Mouse (Mus musculus): ENCODE measurements around the gene H2al1e.
"Not testable (repeated sequence)": the region's sequence is repeated elsewhere in the genome, so short reads cannot be mapped to it uniquely, and the experiment has no call there.

H2al1e gene

DNA sequence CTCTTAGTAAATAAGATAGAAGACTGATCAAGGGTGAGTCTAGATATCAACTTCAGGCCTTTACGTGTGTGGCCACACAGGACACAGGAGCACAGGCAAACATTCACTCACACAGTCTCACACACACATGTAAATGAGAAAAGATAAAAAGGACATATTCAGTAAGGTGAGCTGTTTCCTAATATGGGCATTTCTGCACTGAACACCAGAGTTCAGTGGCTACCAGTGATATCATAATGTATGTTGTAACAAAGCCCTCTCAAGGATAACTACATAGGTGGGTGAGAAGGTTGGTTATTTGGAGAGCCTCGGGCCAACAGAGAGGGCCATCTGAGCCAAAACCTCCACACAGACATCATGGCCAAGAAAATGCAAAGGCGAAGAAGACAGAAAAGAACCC, at the start of gene H2al1e:
TSS of gene H2al1e (plus strand) at position 301 of the 400 bp plus-strand sequence.
- DNase-seq (ENCODE audit: low read depth, low spot score), result not testable (repeated sequence)

DNA sequence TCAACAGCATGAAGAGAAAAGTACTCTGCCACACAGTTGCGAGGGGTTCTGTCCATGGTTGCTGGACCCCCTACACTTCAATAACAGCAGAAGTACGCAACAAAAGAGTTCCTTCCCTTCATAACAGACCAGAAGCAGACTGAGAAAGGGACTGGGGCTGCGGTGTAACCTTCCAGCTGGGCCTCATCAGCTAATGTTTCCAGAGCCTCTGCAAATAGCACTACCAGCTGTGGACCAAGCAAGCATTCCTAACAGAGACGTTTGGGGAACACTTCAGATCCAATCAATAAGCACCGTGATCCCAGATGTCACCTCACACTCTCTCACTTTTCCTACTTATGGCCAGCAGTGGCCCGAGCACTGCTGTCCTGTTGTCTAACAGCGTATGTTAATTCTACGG, 46.8 kb upstream of the H2al1e start:
- no peak for DNase-seq (ENCODE audit: low read depth, low spot score)

DNA sequence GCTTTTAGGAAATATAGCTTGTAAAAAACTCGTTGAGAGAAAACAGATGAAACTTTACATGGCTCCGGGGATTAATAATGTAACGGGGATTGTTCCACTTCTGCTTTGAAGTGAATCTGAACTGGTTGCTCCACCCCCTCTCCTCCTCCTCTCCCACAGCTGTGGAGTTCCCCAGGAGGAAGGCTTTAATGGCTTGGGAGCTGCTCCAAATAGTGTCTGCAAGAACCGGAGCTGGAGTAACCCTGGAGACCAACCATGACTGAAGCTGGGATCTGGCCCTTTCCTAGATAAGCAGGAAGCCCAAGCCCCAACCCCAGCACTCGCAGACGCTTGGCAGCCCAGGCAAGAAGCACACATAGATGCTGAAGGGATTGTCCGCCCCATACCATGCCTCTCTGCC, 43.9 kb upstream of the H2al1e start:
- DNase-seq (ENCODE audit: low read depth, low spot score), result no peak

DNA sequence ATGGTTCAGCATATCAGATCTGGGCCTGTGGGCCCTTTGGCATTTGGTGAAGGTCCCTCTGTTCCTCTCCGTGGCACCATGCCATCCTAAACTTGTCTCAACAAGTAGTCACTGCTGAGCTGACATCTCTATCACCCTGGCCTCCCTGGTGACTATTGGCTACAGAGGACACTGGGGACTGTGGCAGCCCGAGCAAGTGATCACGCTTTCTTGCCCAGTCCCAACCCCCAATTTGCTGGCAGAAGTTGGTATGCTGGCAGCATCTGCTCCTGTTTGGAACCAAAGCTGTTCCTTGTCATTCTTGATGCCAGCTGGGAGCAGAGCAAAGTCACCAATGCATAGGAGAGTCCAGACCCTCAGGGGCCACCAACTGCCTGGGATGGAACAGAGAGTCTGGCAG, 42.7 kb upstream of the H2al1e start:
- DNase-seq (ENCODE audit: low read depth, low spot score), result no peak

DNA sequence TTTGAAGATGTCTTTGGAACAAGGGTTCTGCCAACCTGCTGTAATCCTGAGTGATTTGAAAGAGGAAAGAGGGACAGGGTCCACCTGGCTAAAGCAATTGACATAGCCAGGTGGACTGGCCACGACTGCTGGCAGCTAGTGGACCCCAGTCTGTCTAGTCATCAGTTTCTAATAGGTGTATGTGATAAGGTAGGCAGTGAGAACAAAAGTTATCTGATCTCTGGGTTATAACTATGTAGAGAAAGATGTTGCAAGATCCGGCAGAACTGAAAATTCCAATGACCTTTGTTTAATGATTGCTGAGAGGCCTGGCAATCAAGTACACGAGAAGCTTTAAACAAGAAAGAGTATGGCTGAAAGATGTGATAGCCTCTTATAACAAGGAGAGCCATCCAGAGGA, 38.5 kb upstream of the H2al1e start:
- DNase-seq (ENCODE audit: low read depth, low spot score), result no peak

DNA sequence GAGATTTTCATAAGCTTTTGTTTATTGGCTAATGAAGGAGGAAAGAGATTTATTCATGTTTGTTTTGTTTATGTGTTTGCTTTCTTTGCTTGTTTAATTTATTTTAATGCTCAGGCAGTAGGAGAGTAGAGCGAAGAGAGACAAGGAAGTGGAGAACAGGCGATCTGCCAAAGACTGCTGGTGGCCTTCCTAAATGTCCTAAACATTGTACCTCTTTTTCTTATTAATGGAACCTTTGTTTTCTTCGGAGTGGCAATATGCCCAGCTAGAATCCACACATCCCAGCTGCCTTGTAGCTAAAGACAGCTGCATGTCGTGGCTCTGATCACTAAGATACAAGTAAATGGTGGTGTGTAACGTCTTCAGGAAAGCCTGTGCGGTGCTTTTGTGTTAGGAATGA, 34.7 kb upstream of the H2al1e start:
- DNase-seq (ENCODE audit: low read depth, low spot score), result no peak

DNA sequence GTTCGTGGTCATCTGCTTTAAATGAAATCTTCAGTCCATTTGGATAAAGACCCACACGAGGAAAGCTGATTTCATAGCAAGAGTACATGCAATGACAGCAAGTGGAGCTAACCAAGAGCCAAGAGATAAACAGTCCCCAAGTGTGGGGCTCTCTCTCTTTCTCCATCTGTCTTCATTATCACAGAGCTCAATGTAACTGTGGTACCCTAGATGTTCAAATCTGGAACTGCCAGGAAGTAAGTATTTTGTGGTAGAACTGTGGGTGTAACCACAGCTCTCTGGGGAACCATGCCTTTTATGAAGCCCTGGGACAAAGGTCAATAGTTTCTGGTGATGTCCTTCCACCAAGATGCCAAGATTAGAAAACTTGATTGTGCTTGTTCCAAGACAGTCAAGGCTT, 31.0 kb upstream of the H2al1e start:
- DNase-seq (ENCODE audit: low read depth, low spot score), result no peak

DNA sequence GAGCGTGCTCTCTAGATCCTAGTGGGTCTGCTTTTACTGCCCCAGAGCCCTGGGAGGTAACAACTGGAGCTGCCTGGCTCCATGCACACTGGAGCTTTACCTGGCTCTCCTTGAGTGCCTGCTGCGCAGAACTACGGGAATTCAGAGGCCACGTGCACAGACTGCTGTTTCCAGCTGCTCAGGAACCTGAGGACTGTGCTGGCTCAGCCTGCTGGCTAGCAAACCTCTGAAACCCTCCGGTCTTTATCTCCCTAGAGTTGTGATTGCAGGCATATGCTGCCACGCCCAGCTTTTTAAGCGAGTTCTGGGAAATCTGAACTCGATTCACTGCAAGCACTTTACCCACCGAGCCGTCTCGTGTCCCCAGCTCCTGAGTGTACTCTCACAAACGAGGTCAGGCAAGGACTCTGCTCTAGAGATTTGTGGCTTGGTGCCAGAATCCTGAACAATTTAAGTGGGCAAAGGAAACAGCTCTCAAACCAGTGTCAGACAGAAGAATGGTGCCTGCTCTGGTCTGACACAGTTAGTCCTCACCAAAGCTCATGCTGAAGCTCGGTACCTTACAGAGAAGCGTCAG, 23.3 kb upstream of the H2al1e start:
- no peak for DNase-seq (ENCODE audit: low read depth, low spot score)

DNA sequence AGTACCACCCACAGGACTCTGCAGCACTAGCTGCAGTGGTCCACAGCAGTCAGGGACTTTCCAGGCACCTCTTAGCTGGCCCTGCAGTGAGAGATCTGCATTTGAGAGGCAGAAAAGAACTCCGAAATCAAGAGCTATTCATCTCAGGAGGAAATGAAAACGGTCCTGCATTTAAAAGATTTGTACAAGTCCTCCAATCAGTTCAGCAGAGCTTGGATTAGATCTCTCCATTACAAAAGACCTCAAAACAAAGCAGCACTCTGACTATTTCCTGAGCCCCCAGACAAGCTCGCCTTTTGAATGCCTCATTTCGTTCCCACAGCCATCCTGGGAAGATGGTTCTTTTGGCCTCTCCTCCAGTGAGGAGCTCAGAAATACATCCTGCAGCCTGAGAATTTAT, 22.5 kb upstream of the H2al1e start:
- DNase-seq (ENCODE audit: low read depth, low spot score), result no peak

DNA sequence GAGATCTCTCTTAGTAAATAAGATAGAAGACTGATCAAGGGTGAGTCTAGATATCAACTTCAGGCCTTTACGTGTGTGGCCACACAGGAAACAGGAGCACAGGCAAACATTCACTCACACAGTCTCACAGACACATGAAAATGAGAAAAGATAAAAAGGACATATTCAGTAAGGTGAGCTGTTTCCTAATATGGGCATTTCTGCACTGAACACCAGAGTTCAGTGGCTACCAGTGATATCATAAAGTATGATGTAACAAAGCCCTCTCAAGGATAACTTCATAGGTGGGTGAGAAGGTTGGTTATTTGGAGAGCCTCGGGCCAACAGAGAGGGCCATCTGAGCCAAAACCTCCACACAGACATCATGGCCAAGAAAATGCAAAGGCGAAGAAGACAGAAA, 12.8 kb upstream of the H2al1e start, which contains the start of gene H2al1a:
TSS of gene H2al1a (plus strand) at position 301 of the 400 bp plus-strand sequence.
- not testable (repeated sequence) for DNase-seq (ENCODE audit: low read depth, low spot score)

DNA sequence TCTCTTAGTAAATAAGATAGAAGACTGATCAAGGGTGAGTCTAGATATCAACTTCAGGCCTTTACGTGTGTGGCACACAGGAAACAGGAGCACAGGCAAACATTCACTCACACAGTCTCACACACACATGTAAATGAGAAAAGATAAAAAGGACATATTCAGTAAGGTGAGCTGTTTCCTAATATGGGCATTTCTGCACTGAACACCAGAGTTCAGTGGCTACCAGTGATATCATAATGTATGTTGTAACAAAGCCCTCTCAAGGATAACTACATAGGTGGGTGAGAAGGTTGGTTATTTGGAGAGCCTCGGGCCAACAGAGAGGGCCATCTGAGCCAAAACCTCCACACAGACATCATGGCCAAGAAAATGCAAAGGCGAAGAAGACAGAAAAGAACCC, 9.6 kb upstream of the H2al1e start, which contains the start of gene H2al1b:
TSS of gene H2al1b (plus strand) at position 301 of the 400 bp plus-strand sequence.
- DNase-seq (ENCODE audit: low read depth, low spot score), result not testable (repeated sequence)

DNA sequence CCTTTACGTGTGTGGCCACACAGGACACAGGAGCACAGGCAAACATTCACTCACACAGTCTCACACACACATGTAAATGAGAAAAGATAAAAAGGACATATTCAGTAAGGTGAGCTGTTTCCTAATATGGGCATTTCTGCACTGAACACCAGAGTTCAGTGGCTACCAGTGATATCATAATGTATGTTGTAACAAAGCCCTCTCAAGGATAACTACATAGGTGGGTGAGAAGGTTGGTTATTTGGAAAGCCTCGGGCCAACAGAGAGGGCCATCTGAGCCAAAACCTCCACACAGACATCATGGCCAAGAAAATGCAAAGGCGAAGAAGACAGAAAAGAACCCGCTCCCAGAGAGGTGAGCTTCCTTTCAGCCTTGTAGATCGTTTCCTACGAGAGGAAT, 6.4 kb upstream of the H2al1e start, which contains the start of gene H2al1c:
TSS of gene H2al1c (plus strand) at position 301 of the 400 bp plus-strand sequence.
- DNase-seq (ENCODE audit: low read depth, low spot score), result not testable (repeated sequence)

DNA sequence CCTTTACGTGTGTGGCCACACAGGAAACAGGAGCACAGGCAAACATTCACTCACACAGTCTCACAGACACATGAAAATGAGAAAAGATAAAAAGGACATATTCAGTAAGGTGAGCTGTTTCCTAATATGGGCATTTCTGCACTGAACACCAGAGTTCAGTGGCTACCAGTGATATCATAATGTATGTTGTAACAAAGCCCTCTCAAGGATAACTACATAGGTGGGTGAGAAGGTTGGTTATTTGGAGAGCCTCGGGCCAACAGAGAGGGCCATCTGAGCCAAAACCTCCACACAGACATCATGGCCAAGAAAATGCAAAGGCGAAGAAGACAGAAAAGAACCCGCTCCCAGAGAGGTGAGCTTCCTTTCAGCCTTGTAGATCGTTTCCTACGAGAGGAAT, 3.2 kb upstream of the H2al1e start, which contains the start of gene H2al1d:
TSS of gene H2al1d (plus strand) at position 301 of the 400 bp plus-strand sequence.
- DNase-seq (ENCODE audit: low read depth, low spot score), result not testable (repeated sequence)

DNA sequence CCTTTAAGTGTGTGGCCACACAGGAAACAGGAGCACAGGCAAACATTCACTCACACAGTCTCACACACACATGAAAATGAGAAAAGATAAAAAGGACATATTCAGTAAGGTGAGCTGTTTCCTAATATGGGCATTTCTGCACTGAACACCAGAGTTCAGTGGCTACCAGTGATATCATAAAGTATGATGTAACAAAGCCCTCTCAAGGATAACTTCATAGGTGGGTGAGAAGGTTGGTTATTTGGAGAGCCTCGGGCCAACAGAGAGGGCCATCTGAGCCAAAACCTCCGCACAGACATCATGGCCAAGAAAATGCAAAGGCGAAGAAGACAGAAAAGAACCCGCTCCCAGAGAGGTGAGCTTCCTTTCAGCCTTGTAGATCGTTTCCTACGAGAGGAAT, 3.1 kb downstream of the H2al1e start, which contains the start of gene H2al1f:
TSS of gene H2al1f (plus strand) at position 301 of the 400 bp plus-strand sequence.
- not testable (repeated sequence) for DNase-seq (ENCODE audit: low read depth, low spot score)

DNA sequence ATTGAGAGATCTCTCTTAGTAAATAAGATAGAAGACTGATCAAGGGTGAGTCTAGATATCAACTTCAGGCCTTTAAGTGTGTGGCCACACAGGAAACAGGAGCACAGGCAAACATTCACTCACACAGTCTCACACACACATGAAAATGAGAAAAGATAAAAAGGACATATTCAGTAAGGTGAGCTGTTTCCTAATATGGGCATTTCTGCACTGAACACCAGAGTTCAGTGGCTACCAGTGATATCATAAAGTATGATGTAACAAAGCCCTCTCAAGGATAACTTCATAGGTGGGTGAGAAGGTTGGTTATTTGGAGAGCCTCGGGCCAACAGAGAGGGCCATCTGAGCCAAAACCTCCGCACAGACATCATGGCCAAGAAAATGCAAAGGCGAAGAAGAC, 6.2 kb downstream of the H2al1e start, which contains the start of gene H2al1g:
TSS of gene H2al1g (plus strand) at position 301 of the 400 bp plus-strand sequence.
- DNase-seq (ENCODE audit: low read depth, low spot score), result not testable (repeated sequence)

DNA sequence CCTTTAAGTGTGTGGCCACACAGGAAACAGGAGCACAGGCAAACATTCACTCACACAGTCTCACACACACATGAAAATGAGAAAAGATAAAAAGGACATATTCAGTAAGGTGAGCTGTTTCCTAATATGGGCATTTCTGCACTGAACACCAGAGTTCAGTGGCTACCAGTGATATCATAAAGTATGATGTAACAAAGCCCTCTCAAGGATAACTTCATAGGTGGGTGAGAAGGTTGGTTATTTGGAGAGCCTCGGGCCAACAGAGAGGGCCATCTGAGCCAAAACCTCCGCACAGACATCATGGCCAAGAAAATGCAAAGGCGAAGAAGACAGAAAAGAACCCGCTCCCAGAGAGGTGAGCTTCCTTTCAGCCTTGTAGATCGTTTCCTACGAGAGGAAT, 9.5 kb downstream of the H2al1e start, which contains the start of gene H2al1h:
TSS of gene H2al1h (plus strand) at position 301 of the 400 bp plus-strand sequence.
- not testable (repeated sequence) for DNase-seq (ENCODE audit: low read depth, low spot score)

DNA sequence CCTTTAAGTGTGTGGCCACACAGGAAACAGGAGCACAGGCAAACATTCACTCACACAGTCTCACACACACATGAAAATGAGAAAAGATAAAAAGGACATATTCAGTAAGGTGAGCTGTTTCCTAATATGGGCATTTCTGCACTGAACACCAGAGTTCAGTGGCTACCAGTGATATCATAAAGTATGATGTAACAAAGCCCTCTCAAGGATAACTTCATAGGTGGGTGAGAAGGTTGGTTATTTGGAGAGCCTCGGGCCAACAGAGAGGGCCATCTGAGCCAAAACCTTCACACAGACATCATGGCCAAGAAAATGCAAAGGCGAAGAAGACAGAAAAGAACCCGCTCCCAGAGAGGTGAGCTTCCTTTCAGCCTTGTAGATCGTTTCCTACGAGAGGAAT, 12.6 kb downstream of the H2al1e start, which contains the start of gene H2al1i:
TSS of gene H2al1i (plus strand) at position 301 of the 400 bp plus-strand sequence.
- DNase-seq (ENCODE audit: low read depth, low spot score), result not testable (repeated sequence)

DNA sequence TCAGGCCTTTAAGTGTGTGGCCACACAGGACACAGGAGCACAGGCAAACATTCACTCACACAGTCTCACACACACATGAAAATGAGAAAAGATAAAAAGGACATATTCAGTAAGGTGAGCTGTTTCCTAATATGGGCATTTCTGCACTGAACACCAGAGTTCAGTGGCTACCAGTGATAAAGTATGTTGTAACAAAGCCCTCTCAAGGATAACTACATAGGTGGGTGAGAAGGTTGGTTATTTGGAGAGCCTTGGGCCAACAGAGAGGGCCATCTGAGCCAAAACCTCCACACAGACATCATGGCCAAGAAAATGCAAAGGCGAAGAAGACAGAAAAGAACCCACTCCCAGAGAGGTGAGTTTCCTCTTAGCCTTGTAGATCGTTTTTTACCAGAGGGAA, 15.8 kb downstream of the H2al1e start, which contains the start of gene H2al1j:
TSS of gene H2al1j (plus strand) at position 301 of the 400 bp plus-strand sequence.
- not testable (repeated sequence) for DNase-seq (ENCODE audit: low read depth, low spot score)

DNA sequence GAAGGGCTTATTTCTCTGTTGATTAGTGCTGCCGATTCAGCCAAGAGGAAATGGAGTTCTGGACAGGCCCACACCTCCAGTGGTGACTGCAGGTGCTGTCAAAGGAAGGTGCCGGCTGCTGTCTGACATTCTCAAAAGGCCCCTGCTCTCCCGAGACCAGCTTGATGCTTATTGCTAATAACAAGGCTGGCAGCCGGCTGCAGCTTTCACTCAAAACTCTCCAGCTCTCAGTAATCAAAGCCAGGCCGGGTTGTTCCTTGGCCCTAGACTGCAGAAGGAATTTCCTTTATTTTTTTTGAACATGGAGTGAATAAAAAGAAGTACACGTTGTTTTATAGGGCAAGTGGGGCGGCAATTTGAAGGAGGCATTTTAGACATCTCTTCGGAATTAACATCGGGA, 34.0 kb downstream of the H2al1e start:
- DNase-seq (ENCODE audit: low read depth, low spot score), result no peak

DNA sequence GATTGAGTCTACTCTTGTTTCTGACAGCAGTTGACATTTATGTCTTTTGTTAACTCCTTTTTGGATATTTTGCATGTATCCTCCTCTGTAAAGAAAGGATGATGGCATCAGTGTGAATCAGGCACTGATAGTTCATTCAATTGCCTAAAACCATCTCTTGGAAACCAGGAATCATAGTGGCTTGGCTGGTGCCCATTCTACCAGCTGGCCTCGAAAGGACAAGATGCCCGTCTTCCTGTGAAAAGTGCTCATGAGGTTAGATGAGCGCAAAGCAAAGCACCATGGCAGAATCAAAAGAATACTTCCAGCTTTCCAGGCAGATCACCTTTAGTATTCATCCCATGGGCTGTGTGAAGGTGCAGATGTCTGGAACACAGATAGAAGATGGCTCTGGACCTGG, 35.0 kb downstream of the H2al1e start:
- DNase-seq (ENCODE audit: low read depth, low spot score), result no peak

DNA sequence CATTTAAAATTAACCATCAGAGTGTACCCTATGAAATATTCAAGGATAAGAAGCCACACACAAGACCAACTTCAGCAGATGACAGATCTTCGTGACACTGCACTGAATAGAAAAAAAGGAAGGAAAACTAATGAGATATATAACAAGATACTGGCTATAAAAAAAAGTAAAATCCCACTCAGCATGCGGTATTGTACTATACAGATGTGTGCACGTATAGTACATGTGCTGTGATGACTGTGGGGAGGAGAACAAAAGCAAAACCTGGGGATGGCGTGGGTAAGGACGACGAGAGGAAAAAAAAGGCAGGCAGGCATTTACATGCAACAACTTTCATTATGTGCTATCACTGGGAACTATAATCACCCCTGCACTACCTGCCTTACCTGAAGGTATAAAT, 49.1 kb downstream of the H2al1e start:
- no peak for DNase-seq (ENCODE audit: low read depth, low spot score)

DNA sequence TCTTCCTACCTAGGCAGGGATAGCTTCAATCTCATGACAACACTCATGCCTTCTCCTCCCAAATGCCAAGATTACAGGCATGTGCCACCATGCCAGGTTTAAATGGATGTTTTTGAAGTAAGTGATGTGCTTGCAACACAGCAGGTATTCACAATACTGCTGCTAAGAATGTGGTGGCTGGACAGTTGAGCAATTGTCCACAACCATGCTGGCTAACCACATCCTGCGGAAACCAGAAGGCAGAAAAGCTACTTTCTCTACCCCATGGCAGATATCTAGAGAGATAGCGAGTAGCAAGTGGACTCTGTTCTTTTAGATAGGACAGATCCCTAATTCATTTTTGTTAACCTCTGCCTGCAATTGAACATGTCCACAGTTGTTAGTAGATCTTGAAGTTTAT, 49.5 kb downstream of the H2al1e start:
- no peak for DNase-seq (ENCODE audit: low read depth, low spot score)

All from retina, adult 2 months (tissue).